Comparison of ENCODE assay signal across 23 mouse cellular contexts in genomic region chr5:115190081-115190480, GRCm38 (mm10). TPM values are rescaled to one million over a fixed set of nuclear protein-coding genes. Genes with fewer than 3 reads are reported as not detected.
DNase-seq lines count a peak whose midpoint lies in the region; ATAC-seq and TF ChIP-seq lines count a peak whose summit lies in the region.
"Had no signal": no experiment of that assay in that cellular context is flagged by ENCODE, and none has a peak within 500 bp of the region (broad histone marks: within the 10 kb centered on the region; RNA-seq: fewer than 3 reads in every experiment).

No protein-coding gene starts in this region.

- H3K9ac ChIP-seq in neural tube, embryonic 14.5 days (replicated peaks; ENCODE audit: low read depth, low read length): no peak overlapping the region
- H3K9ac ChIP-seq: forebrain, embryonic 13.5 days; hindbrain, embryonic 12.5 days; hindbrain, embryonic 15.5 days; intestine, embryonic 15.5 days had no signal

- no peak overlapping the region for H3K27ac ChIP-seq in cortical plate, adult 2 months (ENCODE audit: insufficient read depth, low read length)
- no peak overlapping the region for H3K27ac ChIP-seq in neural tube, embryonic 14.5 days (ENCODE audit: low read depth, low read length)
- H3K27ac ChIP-seq: forebrain, embryonic 10.5 days; forebrain, embryonic 13.5 days; hindbrain, embryonic 12.5 days; hindbrain, embryonic 15.5 days; intestine, embryonic 15.5 days had no signal

- H3K9me3 ChIP-seq in neural tube, embryonic 14.5 days (ENCODE audit: control insufficient read depth, low read length): no peaks in the 10 kb centered on the region
- H3K9me3 ChIP-seq: forebrain, embryonic 13.5 days; hindbrain, embryonic 12.5 days; hindbrain, embryonic 15.5 days; intestine, embryonic 15.5 days had no signal

- ATAC-seq in neural tube, embryonic 14.5 days (ENCODE audit: low read depth): no peak
- no peak for ATAC-seq in granulocyte monocyte progenitor cell, adult 5-6 weeks (replicated peaks; ENCODE audit: poor library complexity, severe bottlenecking)
- ATAC-seq: CD4-positive, CD25-positive, alpha-beta regulatory T cell, adult 4 months; forebrain, embryonic 13.5 days; forebrain, embryonic 16.5 days; intestine, embryonic 15.5 days had no signal

- H3K4me3 ChIP-seq in cortical plate, adult 2 months (ENCODE audit: insufficient read depth, low read length): peak overlapping the region; percentile 13; the same call in 1 of the 2 replicates
- H3K4me3 ChIP-seq in neural tube, embryonic 14.5 days (ENCODE audit: low read depth, low read length): no peak overlapping the region
- H3K4me3 ChIP-seq: forebrain, embryonic 10.5 days; forebrain, embryonic 13.5 days; hindbrain, embryonic 12.5 days; hindbrain, embryonic 15.5 days; intestine, embryonic 15.5 days had no signal

- H3K4me1 ChIP-seq in cortical plate, adult 2 months (ENCODE audit: control insufficient read depth, insufficient read depth, low read length): peaks cover 3% of the 10 kb centered on the region
- peaks cover 28% of the 10 kb centered on the region for H3K4me1 ChIP-seq in neural tube, embryonic 14.5 days (ENCODE audit: control insufficient read depth, insufficient read depth, low read length)

- H3K4me2 ChIP-seq in neural tube, embryonic 14.5 days (ENCODE audit: low read depth, low read length): 0 out of 2 replicates have a peak overlapping the region, but pooled peaks have one; percentile 8
- H3K4me2 ChIP-seq: forebrain, embryonic 13.5 days; heart, embryonic 11.5 days; hindbrain, embryonic 15.5 days; intestine, embryonic 15.5 days had no signal

- no peaks in the 10 kb centered on the region for H3K27me3 ChIP-seq in neural tube, embryonic 14.5 days (ENCODE audit: control insufficient read depth, insufficient read depth, low read length)

- H3K36me3 ChIP-seq in neural tube, embryonic 14.5 days (ENCODE audit: control insufficient read depth, insufficient read depth, low read length): no peaks in the 10 kb centered on the region
- H3K36me3 ChIP-seq: forebrain, embryonic 10.5 days; hindbrain, embryonic 12.5 days; hindbrain, embryonic 15.5 days; intestine, embryonic 15.5 days had no signal

- TF ChIP-seq POLR2A in cortical plate, adult 2 months (IDR thresholded peaks at IDR 0.05; ENCODE audit: extremely low read depth, insufficient read depth, low read length): no peak

- TF ChIP-seq CTCF in cortical plate, adult 2 months (IDR thresholded peaks at IDR 0.05; ENCODE audit: extremely low read depth, insufficient read depth, low read length): no peak

- 75% methylated on average over 12 of the region's 12 CpGs for WGBS in neural tube, embryonic 14.5 days

- peak; percentile 64 for DNase-seq in adrenal gland, postnatal 14 days
- no peak for DNase-seq in adrenal gland, adult 8-10 months
- DNase-seq in cerebellum, adult 9-11 months: peak; percentile 38
- DNase-seq in cerebellum, postnatal 25 days: no peak
- no peak for DNase-seq in urinary bladder, postnatal 25 days (ENCODE audit: low spot score)
- DNase-seq: cerebellum, adult 18-20 months; cerebellum, postnatal 36 days; gastrocnemius, postnatal 10 days; gastrocnemius, postnatal 36 days; heart, adult 11 months; kidney, adult 11 months had no signal

RNA-seq across cellular contexts. Expression of gene Cabp1, which starts 4.1 kb away (rescaled TPM):
- total RNA-seq in adrenal gland, postnatal 14 days (2021): 9.9 and 11.1 TPM in 2 replicates
- total RNA-seq in adrenal gland, adult 8-10 months (2022): 10 to 100 TPM; 11.8 to 59.6 (median 41.5) TPM
- polyA plus RNA-seq in cortical plate, adult 2 months (2012; rRNA removed): 444 and 462 TPM in 2 replicates
- 28.1 and 30.3 TPM in 2 replicates for polyA plus RNA-seq in neural tube, embryonic 14.5 days (2014; fragmentation: Nextera tagmentation; extraction: Ambion mirVana)
- total RNA-seq in granulocyte monocyte progenitor cell, adult 5-6 weeks (2014; fragmentation: Nextera tagmentation): not detected in 2 replicates
- total RNA-seq in granulocyte monocyte progenitor cell, adult 5-6 weeks (2017): not detected in 2 replicates
- total RNA-seq: hematopoietic stem cell, adult 5-6 weeks had no signal
- polyA plus RNA-seq: CD4-positive, CD25-positive, alpha-beta regulatory T cell, adult 4 months had no signal

RNA-seq across cellular contexts. Expression of gene Mlec, which starts 32.1 kb away (rescaled TPM):
- total RNA-seq in adrenal gland, postnatal 14 days (2021): 140 and 144 TPM in 2 replicates
- 100 to 1,000 TPM; 207 to 274 (median 239) TPM for total RNA-seq in adrenal gland, adult 8-10 months (2022)
- 74.6 and 78.6 TPM in 2 replicates for polyA plus RNA-seq in cortical plate, adult 2 months (2012; rRNA removed)
- 23.9 and 26.2 TPM in 2 replicates for polyA plus RNA-seq in neural tube, embryonic 14.5 days (2014; fragmentation: Nextera tagmentation; extraction: Ambion mirVana)
- 247 and 279 TPM in 2 replicates for total RNA-seq in granulocyte monocyte progenitor cell, adult 5-6 weeks (2014; fragmentation: Nextera tagmentation)
- 290 and 318 TPM in 2 replicates for total RNA-seq in granulocyte monocyte progenitor cell, adult 5-6 weeks (2017)

RNA-seq across cellular contexts. Expression of gene Pop5, which starts 45.6 kb away (rescaled TPM):
- 92.6 and 92.9 TPM in 2 replicates for total RNA-seq in adrenal gland, postnatal 14 days (2021)
- total RNA-seq in adrenal gland, adult 8-10 months (2022): 10 to 100 TPM; 75.9 to 87.9 (median 84.9) TPM
- 193 and 195 TPM in 2 replicates for polyA plus RNA-seq in cortical plate, adult 2 months (2012; rRNA removed)
- 116 and 121 TPM in 2 replicates for polyA plus RNA-seq in neural tube, embryonic 14.5 days (2014; fragmentation: Nextera tagmentation; extraction: Ambion mirVana)
- total RNA-seq in granulocyte monocyte progenitor cell, adult 5-6 weeks (2014; fragmentation: Nextera tagmentation): 92.9 and 109 TPM in 2 replicates
- total RNA-seq in granulocyte monocyte progenitor cell, adult 5-6 weeks (2017): 74.0 and 75.4 TPM in 2 replicates

RNA-seq across cellular contexts. Expression of gene Unc119b, which starts 55.3 kb away (rescaled TPM):
- 36.9 and 42.8 TPM in 2 replicates for total RNA-seq in adrenal gland, postnatal 14 days (2021)
- 10 to 100 TPM; 38.8 to 51.9 (median 45.7) TPM for total RNA-seq in adrenal gland, adult 8-10 months (2022)
- polyA plus RNA-seq in cortical plate, adult 2 months (2012; rRNA removed): 24.8 and 26.2 TPM in 2 replicates
- 27.9 and 33.9 TPM in 2 replicates for polyA plus RNA-seq in neural tube, embryonic 14.5 days (2014; fragmentation: Nextera tagmentation; extraction: Ambion mirVana)
- total RNA-seq in granulocyte monocyte progenitor cell, adult 5-6 weeks (2014; fragmentation: Nextera tagmentation): 12.5 and 16.4 TPM in 2 replicates
- 8.1 and 10.3 TPM in 2 replicates for total RNA-seq in granulocyte monocyte progenitor cell, adult 5-6 weeks (2017)

Comparison
In these comparisons a context has a peak if more than half of its experiments do, and no peak if none do; other contexts are left out.
1. DNase-seq: peak in adrenal gland, postnatal 14 days (single experiment) and cerebellum, adult 9-11 months (single experiment); none in adrenal gland, adult 8-10 months (single experiment), cerebellum, postnatal 25 days (0 of 2) and urinary bladder, postnatal 25 days (single experiment).
2. RNA of gene Cabp1, which starts 4.1 kb away (total RNA-seq): 11.8 to 59.6 TPM in adrenal gland, adult 8-10 months and 9.9 to 11.1 TPM in adrenal gland, postnatal 14 days; not detected in granulocyte monocyte progenitor cell, adult 5-6 weeks; every median in the first group is over 10 times any median in the second.